Mouse (Mus musculus) spleen, postnatal 14 days (tissue): ENCODE data around the gene Rab11fip3.

Experiments used
- DNase-seq, 2 experiments: peaks; one replicate each; pipeline ENCODE4 v3.0.0; 2021 to 2022; ENCODE audit warnings: low spot score in 2 of 2

Gene Rab11fip3

DNA sequence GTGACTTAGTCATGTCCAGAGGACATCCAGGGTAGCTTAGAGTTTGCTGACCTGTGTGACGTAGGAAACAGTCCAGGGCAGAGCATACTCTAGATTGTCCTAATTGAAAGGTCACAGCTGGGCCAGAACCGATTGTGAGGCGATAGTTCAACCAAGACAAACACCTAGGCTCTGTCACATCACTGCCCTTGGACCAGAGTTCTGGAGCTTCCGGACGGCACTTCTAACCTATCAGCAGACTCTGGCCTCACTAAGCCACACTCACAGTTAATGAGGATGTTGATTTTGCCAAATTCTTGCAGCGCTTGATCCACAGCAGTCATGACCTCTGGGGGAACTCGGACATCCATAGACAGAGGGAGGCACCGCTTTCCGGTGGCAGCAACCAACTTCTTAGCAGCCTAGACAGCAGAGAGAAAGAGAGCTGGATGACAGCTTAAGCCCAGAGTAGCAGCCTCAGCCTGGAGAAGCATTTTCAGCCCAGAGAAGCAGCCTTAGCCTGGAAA is 17.8 kb upstream of the Rab11fip3 start:
- DNase-seq, result no peak

- DNase-seq, result no peak
These were observed 11.5 kb upstream of the Rab11fip3 start for GRCm38 (mm10) chr17:26080867-26081266.

DNA sequence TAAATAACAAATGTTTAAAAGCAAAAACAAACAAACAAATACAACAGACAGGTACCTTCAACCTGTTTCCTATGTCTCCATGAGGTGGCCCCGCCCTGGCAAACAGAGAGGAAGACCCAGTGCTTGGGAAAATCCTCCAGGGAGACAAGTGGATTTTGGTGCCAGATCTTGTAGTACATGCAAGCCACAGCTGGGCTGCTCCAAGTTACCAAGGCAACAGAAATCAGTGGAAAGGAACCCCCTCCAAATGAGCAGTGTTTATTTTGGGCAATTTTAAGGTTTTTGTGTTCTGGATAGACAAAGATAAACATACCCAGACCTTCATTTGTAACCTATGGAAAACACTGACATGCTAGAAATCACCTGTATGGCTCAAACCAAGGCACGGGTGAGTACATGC is 9.5 kb upstream of the Rab11fip3 start:
- no peak for DNase-seq

GRCm38 (mm10) chr17:26075246-26075645 is 5.9 kb upstream of the Rab11fip3 start:
- no peak for DNase-seq

DNA sequence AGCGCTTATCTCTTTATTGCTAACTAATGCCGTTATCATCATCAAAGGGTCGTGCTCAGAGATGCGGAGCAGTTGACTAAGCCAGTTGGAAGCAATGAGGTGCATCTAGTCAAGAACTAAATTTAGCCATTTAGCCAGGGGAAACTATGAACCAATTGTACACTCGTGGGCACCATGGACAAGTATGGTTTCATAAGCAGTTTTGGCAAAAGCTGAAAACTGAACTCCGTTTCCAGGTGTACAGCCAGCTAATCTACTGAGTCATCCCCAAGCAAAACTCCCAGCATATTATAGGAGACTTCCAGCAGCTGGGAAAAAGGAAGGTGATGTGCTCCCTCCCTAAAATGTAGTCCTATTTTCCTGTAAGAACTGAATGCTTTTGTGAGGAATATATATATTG is 781 bp upstream of the Rab11fip3 start:
- no peak for DNase-seq

- peak in 1 of 2 experiments; percentile 2 for DNase-seq
These were observed 1.1 kb downstream of the Rab11fip3 start for GRCm38 (mm10) chr17:26068024-26068830.

DNA sequence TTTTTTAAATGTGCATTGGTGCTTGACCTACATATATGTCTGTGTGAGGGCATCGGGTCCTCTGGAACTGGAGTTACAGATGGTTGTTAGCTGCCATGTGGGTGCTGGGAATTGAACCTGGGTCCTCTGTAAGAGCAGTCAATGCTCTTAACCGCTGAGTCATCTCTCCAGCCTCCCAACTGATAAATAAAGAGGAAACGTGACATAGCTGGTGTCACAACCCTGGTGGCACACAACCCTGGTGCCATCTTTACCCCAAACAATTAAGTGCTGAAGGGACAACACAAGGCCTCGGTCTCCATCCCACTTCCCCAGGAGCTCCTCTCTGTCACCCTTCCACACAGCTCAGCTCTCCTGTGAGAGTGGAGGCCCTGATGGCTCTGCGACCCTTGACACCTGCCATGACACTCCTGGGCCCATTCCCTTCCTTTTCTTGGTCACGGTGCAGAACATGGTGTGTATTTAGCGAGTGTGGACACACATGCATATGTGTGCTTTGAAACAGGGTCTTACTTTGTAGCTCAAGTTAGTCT is 2.8 kb downstream of the Rab11fip3 start:
- DNase-seq, result no peak

- no peak for DNase-seq
These were observed 4.4 kb downstream of the Rab11fip3 start for GRCm38 (mm10) chr17:26064916-26065315.

- DNase-seq, result no peak
These were observed 11.4 kb downstream of the Rab11fip3 start for GRCm38 (mm10) chr17:26057787-26058567.

- DNase-seq, result no peak
These were observed 12.1 kb downstream of the Rab11fip3 start for GRCm38 (mm10) chr17:26057278-26057677.

- no peak for DNase-seq
These were observed 14.2 kb downstream of the Rab11fip3 start for GRCm38 (mm10) chr17:26055164-26055563.

- no peak for DNase-seq
These were observed 15.1 kb downstream of the Rab11fip3 start for GRCm38 (mm10) chr17:26054133-26054845.

DNA sequence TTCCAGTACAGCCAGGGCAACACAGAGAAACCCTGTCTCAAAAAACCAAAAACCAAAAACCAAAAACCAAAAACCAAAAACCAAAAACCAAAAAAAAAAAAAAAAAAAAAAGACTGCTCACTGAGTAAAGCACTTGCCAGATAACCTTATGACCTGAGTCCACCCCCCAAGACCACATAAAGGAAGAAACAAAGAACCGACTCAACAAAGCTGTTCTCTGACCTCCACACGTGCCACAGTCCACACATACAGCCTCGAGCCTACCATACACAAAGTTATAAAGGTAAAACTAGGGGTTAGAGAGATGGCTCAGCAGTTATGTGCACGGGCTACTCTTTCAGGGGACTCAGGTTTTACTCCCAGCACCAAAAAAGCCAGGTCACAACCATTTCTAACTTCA is 16.6 kb downstream of the Rab11fip3 start:
- DNase-seq, result no peak

DNA sequence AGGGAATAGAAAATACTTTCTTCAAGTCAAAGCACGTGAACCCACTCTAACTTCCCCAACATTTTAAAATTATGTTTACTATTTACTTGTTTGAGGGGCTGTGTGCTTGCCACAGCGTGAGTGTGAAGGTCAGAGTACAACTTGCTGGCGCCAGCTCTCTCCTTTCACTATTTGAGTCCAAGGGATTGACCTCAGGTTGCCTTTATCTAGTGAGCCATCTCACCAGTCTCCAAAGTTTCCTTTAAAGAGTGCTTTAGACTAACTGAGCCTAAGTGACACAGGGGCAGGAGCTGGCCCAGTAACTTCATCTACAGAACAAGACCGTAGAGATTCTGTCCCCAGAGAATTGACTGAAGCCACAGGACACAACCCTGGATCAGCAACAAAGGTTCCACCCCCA is 17.3 kb downstream of the Rab11fip3 start:
- no peak for DNase-seq

- no peak for DNase-seq
These were observed 21.2 kb downstream of the Rab11fip3 start for GRCm38 (mm10) chr17:26048118-26048517.

GRCm38 (mm10) chr17:26046253-26046997 is 22.9 kb downstream of the Rab11fip3 start:
- DNase-seq, result no peak

- DNase-seq, result no peak
These were observed 24.1 kb downstream of the Rab11fip3 start for GRCm38 (mm10) chr17:26045285-26045684.

DNA sequence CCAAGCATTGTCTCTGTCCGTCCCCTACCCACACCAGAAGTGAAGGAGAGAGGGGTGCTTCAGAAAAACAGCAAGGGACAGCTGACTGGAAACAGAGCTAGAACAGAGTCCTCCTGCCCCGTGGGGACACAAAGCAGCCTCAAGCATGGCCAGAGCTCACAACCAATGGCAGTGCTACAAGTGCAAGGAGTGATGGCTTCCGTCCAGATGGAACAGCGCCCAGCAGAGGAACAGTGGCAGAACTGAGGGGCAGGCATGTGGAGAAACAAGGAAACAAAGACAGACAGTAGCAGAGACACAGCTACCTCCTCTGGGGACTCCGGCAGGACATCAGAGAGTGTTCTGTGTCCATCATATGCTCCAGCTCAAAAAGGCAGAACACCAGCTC is 26.1 kb downstream of the Rab11fip3 start:
- no peak for DNase-seq

DNA sequence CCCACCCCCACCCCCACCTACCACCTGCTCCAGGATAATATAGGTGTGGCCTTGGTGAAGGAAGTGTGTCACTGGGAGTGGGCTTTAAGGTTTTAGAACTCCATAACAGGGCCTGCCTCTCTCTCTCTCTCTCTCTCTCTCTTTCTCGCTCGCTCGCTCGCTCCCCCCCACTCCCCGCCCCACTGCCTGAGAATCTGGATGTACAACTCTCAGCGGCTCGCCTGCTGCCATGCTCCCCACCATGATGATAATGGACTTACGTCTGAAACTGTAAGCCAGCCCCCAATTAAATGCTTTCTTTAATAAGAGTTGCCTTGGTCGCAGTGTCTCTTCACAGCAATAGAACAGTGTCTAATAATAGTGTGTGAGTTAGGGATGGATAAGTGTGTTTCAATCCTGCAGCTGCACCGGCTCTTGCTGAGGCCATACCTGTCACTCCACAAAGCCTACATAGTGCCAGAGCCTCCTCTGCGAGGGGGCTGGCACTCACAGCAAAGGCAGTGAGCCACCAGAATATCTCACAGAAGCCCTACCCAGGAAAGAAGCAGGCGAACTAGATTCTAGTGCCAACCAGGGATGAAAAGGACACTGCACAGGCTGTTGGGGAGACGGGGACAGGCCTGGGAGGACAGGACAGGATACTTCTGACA is 26.6 kb downstream of the Rab11fip3 start:
- no peak for DNase-seq

- DNase-seq, result peak in 1 of 2 experiments; percentile 10
These were observed 28.1 kb downstream of the Rab11fip3 start for GRCm38 (mm10) chr17:26041111-26041802.
